7 mouse cellular contexts compared by ENCODE assay signal in the genomic region with DNA sequence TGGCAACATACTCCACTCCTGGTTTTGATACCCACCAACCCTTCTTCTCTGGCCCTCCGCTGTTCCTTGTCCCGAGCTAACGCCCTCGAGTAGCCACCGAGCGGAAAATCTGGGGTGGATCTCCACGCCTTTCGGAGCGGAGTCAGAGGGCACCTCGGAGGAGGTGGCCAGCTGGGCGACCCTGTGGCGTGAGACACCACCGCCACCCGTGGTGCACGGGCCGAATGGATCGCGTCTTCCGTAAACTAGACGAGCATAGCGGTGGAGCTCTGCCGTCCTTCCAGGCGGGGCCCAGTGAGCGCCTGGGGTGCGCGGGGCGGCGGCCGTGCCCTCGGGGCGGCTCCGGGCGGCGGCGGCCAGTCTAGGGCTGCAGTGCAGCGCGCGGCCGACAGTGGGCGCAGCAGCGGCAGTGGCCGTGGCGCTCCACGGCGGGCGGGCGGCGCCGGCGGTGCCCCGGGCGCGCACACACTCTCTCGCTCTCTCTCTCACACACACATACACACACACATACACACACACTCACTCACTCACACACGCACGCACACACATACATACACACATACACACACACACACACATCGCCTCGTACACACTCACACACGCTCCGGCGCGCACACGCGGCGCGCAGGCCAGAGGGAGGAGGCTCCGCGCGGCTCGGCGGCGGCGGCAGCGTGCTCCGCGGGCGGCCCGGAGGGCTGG. TPM values are rescaled to one million over a fixed set of nuclear protein-coding genes. Genes with fewer than 3 reads are reported as not detected.
DNase-seq lines count a peak whose midpoint lies in the region; ATAC-seq and TF ChIP-seq lines count a peak whose summit lies in the region.

A gene (plus strand): TSS at position 476 of the 699 bp plus-strand sequence.

- ATAC-seq in erythroblast, adult 5-6 weeks (replicated peaks; ENCODE audit: low FRiP score, poor library complexity, severe bottlenecking): peak; percentile 38; the same call in 1 of the 2 replicates
- ATAC-seq in heart, embryonic 11.5 days (replicated peaks; ENCODE audit: insufficient number of reproducible peaks, low FRiP score, low TSS enrichment): peak; percentile 74
- peak; percentile 89 for ATAC-seq in kidney, embryonic 15.5 days (replicated peaks; ENCODE audit: low FRiP score)
- ATAC-seq in limb, embryonic 15.5 days (ENCODE audit: insufficient number of reproducible peaks, low FRiP score, low TSS enrichment, low read depth): peak; percentile 68
- ATAC-seq in midbrain, postnatal 0 days (ENCODE audit: low FRiP score): peak; percentile 76

- WGBS in heart, embryonic 11.5 days (ENCODE audit: insufficient replicate concordance): under 1% methylated on average over 73 of the region's 78 CpGs
- under 1% methylated on average over 62 of the region's 78 CpGs for WGBS in kidney, embryonic 15.5 days
- under 1% methylated on average over 68 of the region's 78 CpGs for WGBS in limb, embryonic 15.5 days
- WGBS in midbrain, postnatal 0 days: under 1% methylated on average over 36 of the region's 78 CpGs

- H3K4me1 ChIP-seq in brown adipose tissue, adult 24 weeks (ENCODE audit: control insufficient read depth, insufficient read depth, insufficient read length, low read length): no peaks in the 10 kb centered on the region
- H3K4me1 ChIP-seq in heart, embryonic 11.5 days (ENCODE audit: control insufficient read depth, insufficient read depth, low read length): peaks cover 7% of the 10 kb centered on the region; the same call in 1 of the 2 replicates
- peaks cover 26% of the 10 kb centered on the region for H3K4me1 ChIP-seq in kidney, embryonic 15.5 days
- H3K4me1 ChIP-seq in limb, embryonic 15.5 days: peaks cover 20% of the 10 kb centered on the region
- H3K4me1 ChIP-seq in midbrain, postnatal 0 days (ENCODE audit: insufficient read depth, low read length): peaks cover 20% of the 10 kb centered on the region

- no peaks in the 10 kb centered on the region for H3K36me3 ChIP-seq in heart, embryonic 11.5 days (ENCODE audit: control insufficient read depth, insufficient read depth, low read length)
- no peaks in the 10 kb centered on the region for H3K36me3 ChIP-seq in kidney, embryonic 15.5 days
- no peaks in the 10 kb centered on the region for H3K36me3 ChIP-seq in limb, embryonic 15.5 days
- H3K36me3 ChIP-seq in midbrain, postnatal 0 days (ENCODE audit: insufficient read depth, low read length): no peaks in the 10 kb centered on the region

- peak; percentile 45 for TF ChIP-seq CTCF in midbrain, postnatal 0 days (IDR thresholded peaks at IDR 0.05)

- DNase-seq in midbrain, postnatal 0 days (ENCODE audit: low spot score): peak; percentile 94
- peak; percentile 65 to 81 for DNase-seq in spleen, postnatal 10 days (ENCODE audit: low spot score in 2 of 2)

- peaks cover 58% of the 10 kb centered on the region for H3K27me3 ChIP-seq in heart, embryonic 11.5 days (ENCODE audit: control insufficient read depth, insufficient read depth, low read length)
- peaks cover 52% of the 10 kb centered on the region for H3K27me3 ChIP-seq in kidney, embryonic 15.5 days
- peaks cover 58% of the 10 kb centered on the region for H3K27me3 ChIP-seq in limb, embryonic 15.5 days
- no peaks in the 10 kb centered on the region for H3K27me3 ChIP-seq in midbrain, postnatal 0 days (ENCODE audit: insufficient read depth, low read length)

- no peaks in the 10 kb centered on the region for H3K9me3 ChIP-seq in heart, embryonic 11.5 days (replicated peaks; ENCODE audit: control insufficient read depth, low read length)
- no peaks in the 10 kb centered on the region for H3K9me3 ChIP-seq in kidney, embryonic 15.5 days (replicated peaks)
- no peaks in the 10 kb centered on the region for H3K9me3 ChIP-seq in limb, embryonic 15.5 days
- H3K9me3 ChIP-seq in midbrain, postnatal 0 days (ENCODE audit: low read length): no peaks in the 10 kb centered on the region

- H3K4me2 ChIP-seq in heart, embryonic 11.5 days: peak within 1 kb of the TSS; percentile 90
- H3K4me2 ChIP-seq in kidney, embryonic 15.5 days: peak within 1 kb of the TSS; percentile 92
- H3K4me2 ChIP-seq in limb, embryonic 15.5 days: peak within 1 kb of the TSS; percentile 93
- peak within 1 kb of the TSS; percentile 80 for H3K4me2 ChIP-seq in midbrain, postnatal 0 days (ENCODE audit: low read depth, low read length, poor library complexity, severe bottlenecking)

- peak within 1 kb of the TSS; percentile 64 for H3K9ac ChIP-seq in heart, embryonic 11.5 days (ENCODE audit: low read depth, low read length)
- peak within 1 kb of the TSS; percentile 57 for H3K9ac ChIP-seq in kidney, embryonic 15.5 days
- H3K9ac ChIP-seq in limb, embryonic 15.5 days: peak within 1 kb of the TSS; percentile 47
- H3K9ac ChIP-seq in midbrain, postnatal 0 days (replicated peaks; ENCODE audit: low read length, poor library complexity, severe bottlenecking): peak within 1 kb of the TSS; percentile 93

- peak within 1 kb of the TSS; percentile 60 for H3K27ac ChIP-seq in brown adipose tissue, adult 24 weeks (replicated peaks; ENCODE audit: low read depth, low read length)
- no peak within 1 kb of the TSS for H3K27ac ChIP-seq in heart, embryonic 11.5 days (ENCODE audit: low read depth, low read length)
- H3K27ac ChIP-seq in kidney, embryonic 15.5 days: 0 out of 2 replicates have a peak within 1 kb of the TSS, but pooled peaks have one; percentile 54
- no peak within 1 kb of the TSS for H3K27ac ChIP-seq in limb, embryonic 15.5 days
- H3K27ac ChIP-seq in midbrain, postnatal 0 days (ENCODE audit: low read depth, low read length): peak within 1 kb of the TSS; percentile 73

- H3K4me3 ChIP-seq in brown adipose tissue, adult 24 weeks (ENCODE audit: insufficient read depth, low read depth, low read length): peak within 1 kb of the TSS; percentile 70
- peak within 1 kb of the TSS; percentile 60 for H3K4me3 ChIP-seq in heart, embryonic 11.5 days (ENCODE audit: low read depth, low read length)
- H3K4me3 ChIP-seq in kidney, embryonic 15.5 days (replicated peaks): peak within 1 kb of the TSS; percentile 63
- peak within 1 kb of the TSS; percentile 59 for H3K4me3 ChIP-seq in limb, embryonic 15.5 days
- H3K4me3 ChIP-seq in midbrain, postnatal 0 days (ENCODE audit: low read depth, low read length): peak within 1 kb of the TSS; percentile 84

RNA-seq across cellular contexts. Expression of the gene that starts here (rescaled TPM):
- polyA plus RNA-seq in brown adipose tissue, adult 24 weeks (2012; ENCODE audit: insufficient read depth, insufficient read length, missing spikeins): 2.3 TPM in 2 replicates
- not detected in 2 replicates for total RNA-seq in erythroblast, adult 5-6 weeks (2015; ENCODE audit: low replicate concordance)
- total RNA-seq in erythroblast, adult 5-6 weeks (2017; ENCODE audit: low replicate concordance): not detected in 2 replicates
- 1.2 and 2.0 TPM in 2 replicates for polyA plus RNA-seq in heart, embryonic 11.5 days (2014; fragmentation: Nextera tagmentation; extraction: Ambion mirVana)
- 1.5 and 2.3 TPM in 2 replicates for polyA plus RNA-seq in kidney, embryonic 15.5 days (2015; fragmentation: Nextera tagmentation; extraction: Ambion mirVana)
- 1.3 and 1.4 TPM in 2 replicates for polyA plus RNA-seq in limb, embryonic 15.5 days (2015; fragmentation: Nextera tagmentation; extraction: Ambion mirVana)
- total RNA-seq in midbrain, postnatal 0 days (2014; rRNA removed): 138 and 140 TPM in 2 replicates
- polyA plus RNA-seq in midbrain, postnatal 0 days (2015; fragmentation: Nextera tagmentation; extraction: Ambion mirVana): 14.7 and 19.0 TPM in 2 replicates

Comparison
In these comparisons a context has a peak if more than half of its experiments do, and no peak if none do; other contexts are left out.
1. RNA of the gene that starts here (total RNA-seq): 138 to 140 TPM in midbrain, postnatal 0 days; not detected in erythroblast, adult 5-6 weeks; every median in the first group is over 100 times any median in the second.
2. Peak in ATAC-seq in erythroblast, adult 5-6 weeks; RNA of the gene not detected or under 1 TPM.
3. H3K27ac ChIP-seq: peak in brown adipose tissue, adult 24 weeks (single experiment), kidney, embryonic 15.5 days (single experiment) and midbrain, postnatal 0 days (single experiment); none in heart, embryonic 11.5 days (single experiment) and limb, embryonic 15.5 days (single experiment).
4. ATAC-seq: peak in every context shown above with its lines; median percentile 89 in kidney, embryonic 15.5 days; 76 in midbrain, postnatal 0 days; 74 in heart, embryonic 11.5 days; 68 in limb, embryonic 15.5 days; 38 in erythroblast, adult 5-6 weeks.
5. Peak in every context shown above with its lines, with median percentiles within 50 percentile points of each other: H3K4me3 ChIP-seq, H3K4me2 ChIP-seq and H3K9ac ChIP-seq.